Mouse (Mus musculus) kidney, postnatal 0 days (tissue): ENCODE measurements around the gene Mta1. TPM values are rescaled to one million over a fixed set of nuclear protein-coding genes. Genes with fewer than 3 reads are reported as not detected.

Source experiments
- ATAC-seq: fragments of 200-750 bp; cut with Nextera tagmentation; replicated peaks from 2 replicates; pipeline ENCODE4 v1.8.0; 2017; ENCODE audit warnings: low read depth, moderate number of reproducible peaks, moderate TSS enrichment, moderate library complexity; ENCODE audit not compliant: low FRiP score
- DNase-seq: peaks from one replicate; pipeline ENCODE4 v3.0.0-alpha.2; 2016; ENCODE audit warnings: low spot score
- H3K27ac ChIP-seq: fragments of 300-500 bp; sonication (generic); 2 replicates; pipeline ENCODE4 v1.5.1; 2014; ENCODE audit warnings: mild to moderate bottlenecking
- H3K27me3 ChIP-seq: fragments of 300-500 bp; sonication (generic); 2 replicates; pipeline ENCODE4 v1.6.1; 2014; ENCODE audit warnings: low read length, mixed read lengths; ENCODE audit not compliant: insufficient read depth
- H3K36me3 ChIP-seq: fragments of 300-500 bp; sonication (generic); 2 replicates; pipeline ENCODE4 v1.6.1; 2014; ENCODE audit warnings: low read length, mixed read lengths; ENCODE audit not compliant: insufficient read depth
- H3K4me1 ChIP-seq: fragments of 300-500 bp; sonication (generic); replicated peaks from 2 replicates; pipeline ENCODE4 v1.6.1; 2014; ENCODE audit warnings: antibody characterized with exemption, low read length, mixed read lengths; ENCODE audit not compliant: insufficient read depth
- H3K4me2 ChIP-seq: fragments of 300-500 bp; sonication (generic); 2 replicates; pipeline ENCODE4 v1.6.1; 2014; ENCODE audit warnings: mild to moderate bottlenecking, low read length, moderate library complexity, mixed read lengths
- H3K4me3 ChIP-seq: fragments of 300-500 bp; sonication (generic); replicated peaks from 2 replicates; pipeline ENCODE4 v1.5.1; 2014; ENCODE audit warnings: low read depth, low read length
- H3K9ac ChIP-seq: fragments of 300-500 bp; sonication (generic); 2 replicates; pipeline ENCODE4 v1.6.1; 2014; ENCODE audit warnings: low read depth, low read length
- H3K9me3 ChIP-seq: fragments of 300-500 bp; sonication (generic); replicated peaks from 2 replicates; pipeline ENCODE4 v1.6.1; 2016; ENCODE audit warnings: low read length, inconsistent platforms, mixed read lengths
- CTCF ChIP-seq: IDR thresholded peaks from 2 replicates; pipeline ENCODE4 v1.5.1; 2016; ENCODE audit warnings: antibody characterized with exemption, low read depth, mild to moderate bottlenecking, moderate library complexity
- WGBS: fragments of 180-500 bp; shearing (Covaris S2); extraction: QIAGEN DNeasy Blood & Tissue Kit; methylation state at CpG from one replicate; pipeline ENCODE4 v1.1.7; 2014; 5-methylcytosine and 5-hydroxymethylcytosine counted together
- polyA plus RNA-seq: library from polyadenylated mRNA; unstranded; fragments of >200 nt; fragmentation: Nextera tagmentation; extraction: Ambion mirVana; gene quantifications from 2 replicates; pipeline ENCODE4 v1.2.1, GENCODE M21; 2015

Mta1 gene
- polyA plus RNA-seq, 1 experiment from 2014 or later = 11.5 TPM

DNA sequence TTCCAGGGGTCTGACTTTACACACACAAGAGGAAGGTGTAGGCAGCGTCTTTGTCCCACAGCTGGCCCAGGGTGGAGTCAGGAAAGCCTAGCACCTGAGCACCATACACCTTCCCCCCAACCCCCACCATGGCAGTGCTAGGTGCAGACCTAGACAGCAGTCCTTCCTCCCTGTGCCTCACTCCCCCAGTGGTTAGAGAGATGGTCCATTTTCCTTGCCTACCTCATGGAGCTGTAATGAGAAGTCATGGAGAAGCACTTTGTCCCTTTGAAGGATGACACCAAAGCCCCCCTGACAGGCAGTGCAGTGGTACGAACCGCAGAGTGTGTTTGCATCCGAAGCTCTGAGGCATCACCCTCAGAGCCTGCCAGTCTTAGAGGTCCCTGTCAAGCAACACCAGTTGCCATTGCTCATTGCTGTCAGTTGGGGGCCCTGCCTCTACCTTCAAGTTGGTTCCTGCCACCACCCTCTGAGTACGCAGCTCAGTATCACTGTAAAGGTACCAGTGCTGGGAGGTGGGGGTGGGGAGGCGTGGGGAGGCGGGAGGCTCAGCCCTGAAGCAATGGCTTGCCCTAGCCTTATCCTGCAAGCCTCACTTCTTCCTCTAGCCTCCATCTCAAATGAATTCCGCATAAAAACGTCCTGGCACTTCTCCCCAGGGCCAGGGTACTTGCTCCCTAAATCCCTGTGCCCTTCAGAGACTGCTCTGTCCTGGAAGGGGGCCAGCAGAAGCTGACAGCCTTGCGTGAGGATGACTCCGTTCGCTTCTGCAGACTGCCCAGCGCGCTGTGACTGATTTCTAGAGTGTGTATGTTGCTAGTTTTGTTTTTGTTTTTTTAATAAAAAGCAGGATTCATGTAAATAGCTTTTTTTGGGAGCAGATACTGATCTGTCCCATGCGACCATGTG, 24.4 kb upstream of the Mta1 start:
- ATAC-seq (peak; percentile 19; the same call in 1 of the 2 replicates), DNase-seq (peak; percentile 22)
- 11% methylated on average over 15 of the region's 15 CpGs for WGBS
- peak; percentile 9; the same call in 1 of the 2 replicates for TF ChIP-seq CTCF
- H3K9ac ChIP-seq = peak overlapping the region; percentile 52; the same call in 1 of the 2 replicates
- H3K4me3 ChIP-seq = peak overlapping the region; percentile 35
- peaks cover 24% of the 10 kb centered on the region; the same call in 1 of the 2 replicates for H3K36me3 ChIP-seq
- H3K9me3 ChIP-seq = no peaks in the 10 kb centered on the region
- peak overlapping the region; percentile 87 for H3K27ac ChIP-seq
- no peaks in the 10 kb centered on the region for H3K27me3 ChIP-seq
- peak overlapping the region; percentile 76 for H3K4me2 ChIP-seq
- 0 out of 2 replicates have a peak, but pooled peaks cover 10% of the 10 kb centered on the region for H3K4me1 ChIP-seq

- Histone ChIP-seq H3K4me3 (peak within 1 kb of the TSS; percentile 35), H3K4me2 (peak within 1 kb of the TSS; percentile 76), H3K36me3 (peaks cover 17% of the 10 kb centered on the region; the same call in 1 of the 2 replicates), H3K27ac (peak within 1 kb of the TSS; percentile 87), H3K4me1 (0 out of 2 replicates have a peak, but pooled peaks cover 10% of the 10 kb centered on the region), H3K27me3 (no peaks in the 10 kb centered on the region), H3K9me3 (no peaks in the 10 kb centered on the region), H3K9ac (peak within 1 kb of the TSS; percentile 52)
- 2% methylated on average over 32 of the region's 32 CpGs for WGBS
- DNase-seq = peak; percentile 92
- no peak for TF ChIP-seq CTCF
- peak; percentile 87 for ATAC-seq
Measured at GRCm38 (mm10) chr12:113074329-113075062, 23.6 kb upstream of the Mta1 start, which contains the start of gene Tex22. TSS of gene Tex22 (plus strand) at chr12:113074502.

- H3K4me2 ChIP-seq = peak overlapping the region; percentile 76
- no peaks in the 10 kb centered on the region for H3K27me3 ChIP-seq
- DNase-seq = peak; percentile 95
- H3K9me3 ChIP-seq = no peaks in the 10 kb centered on the region
- peak; percentile 79 for ATAC-seq
- H3K4me3 ChIP-seq = peak overlapping the region; percentile 35
- peak overlapping the region; percentile 41 for H3K9ac ChIP-seq
- 4% methylated on average over 10 of the region's 10 CpGs for WGBS
- peaks cover 11% of the 10 kb centered on the region; the same call in 1 of the 2 replicates for H3K36me3 ChIP-seq
- peak; percentile 93 for TF ChIP-seq CTCF
- H3K4me1 ChIP-seq = 0 out of 2 replicates have a peak, but pooled peaks cover 10% of the 10 kb centered on the region
- peak overlapping the region; percentile 87 for H3K27ac ChIP-seq
Measured at GRCm38 (mm10) chr12:113075063-113075454, 23.0 kb upstream of the Mta1 start.

DNA sequence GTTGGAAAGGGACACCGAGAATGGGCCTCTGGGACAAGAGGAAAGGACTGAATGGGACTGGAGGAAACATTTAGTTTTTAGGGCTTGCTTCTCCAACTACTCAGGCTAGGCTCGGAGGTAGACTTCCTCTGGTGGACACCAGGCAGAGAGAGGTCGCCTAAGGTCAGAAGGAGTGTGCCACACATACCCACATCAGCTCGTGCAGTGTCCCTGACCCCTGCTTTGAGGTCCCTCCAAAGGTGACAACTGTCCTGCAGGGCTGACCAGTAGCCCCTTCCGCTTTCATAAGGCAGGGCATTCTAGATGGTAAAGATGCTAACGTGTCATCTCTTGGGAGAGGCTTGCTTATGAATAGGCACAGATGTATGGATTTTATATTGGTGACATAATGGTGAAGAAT, 22.6 kb upstream of the Mta1 start:
- no peaks in the 10 kb centered on the region for H3K9me3 ChIP-seq
- H3K4me1 ChIP-seq = 0 out of 2 replicates have a peak, but pooled peaks cover 10% of the 10 kb centered on the region
- H3K4me3 ChIP-seq = no peak overlapping the region
- H3K27ac ChIP-seq = no peak overlapping the region
- H3K36me3 ChIP-seq = 0 out of 2 replicates have a peak, but pooled peaks cover 7% of the 10 kb centered on the region
- H3K4me2 ChIP-seq = peak overlapping the region; percentile 76; the same call in 1 of the 2 replicates
- DNase-seq (no peak), ATAC-seq (no peak)
- TF ChIP-seq CTCF = no peak
- no peaks in the 10 kb centered on the region for H3K27me3 ChIP-seq
- H3K9ac ChIP-seq = no peak overlapping the region
- WGBS = 38% methylated on average over 6 of the region's 6 CpGs

DNA sequence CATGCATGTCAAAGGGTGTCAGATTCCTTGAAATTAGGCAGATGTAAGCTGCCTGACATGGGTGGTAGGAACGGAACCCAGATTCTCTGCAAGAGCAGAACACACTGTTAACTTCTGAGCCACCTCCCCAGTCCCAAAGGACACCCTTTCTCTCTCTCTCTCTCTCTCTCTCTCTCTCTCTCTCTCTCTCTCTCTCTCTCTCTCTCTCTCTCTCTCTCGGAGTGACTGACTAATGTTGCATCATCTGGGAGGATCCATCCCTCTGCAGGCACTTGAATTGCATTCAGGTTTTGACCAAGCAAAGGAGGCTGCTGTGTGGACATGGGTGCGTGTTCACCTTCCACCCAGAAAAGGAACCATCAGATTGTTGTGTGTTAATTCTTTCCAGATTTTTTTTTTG, 10.8 kb upstream of the Mta1 start:
- no peak overlapping the region for H3K4me2 ChIP-seq
- no peak for TF ChIP-seq CTCF
- no peaks in the 10 kb centered on the region for H3K36me3 ChIP-seq
- no peaks in the 10 kb centered on the region for H3K27me3 ChIP-seq
- no peak overlapping the region for H3K4me3 ChIP-seq
- H3K9ac ChIP-seq = no peak overlapping the region
- 66% methylated on average over 3 of the region's 3 CpGs for WGBS
- no peaks in the 10 kb centered on the region for H3K9me3 ChIP-seq
- DNase-seq (no peak), ATAC-seq (no peak)
- no peak overlapping the region for H3K27ac ChIP-seq
- H3K4me1 ChIP-seq = no peaks in the 10 kb centered on the region

- Histone ChIP-seq H3K4me2 (no peak overlapping the region), H3K9ac (no peak overlapping the region), H3K4me1 (no peaks in the 10 kb centered on the region), H3K4me3 (no peak overlapping the region), H3K27me3 (no peaks in the 10 kb centered on the region), H3K27ac (no peak overlapping the region), H3K9me3 (no peaks in the 10 kb centered on the region), H3K36me3 (no peaks in the 10 kb centered on the region)
- no peak for ATAC-seq
- DNase-seq = no peak
- no peak for TF ChIP-seq CTCF
- WGBS = 35% methylated on average over 4 of the region's 4 CpGs
Measured at GRCm38 (mm10) chr12:113088026-113088425, 10.1 kb upstream of the Mta1 start.
